Mouse (Mus musculus) bone marrow, adult 2 months (tissue): ENCODE data around the gene Ascc2. TPM values are rescaled to one million over a fixed set of nuclear protein-coding genes. Genes with fewer than 3 reads are reported as not detected.

Experiments used
- H3K27ac ChIP-seq: fragments of 200-500 bp; 2 replicates; pipeline ENCODE4 v1.5.1; 2012; ENCODE audit warnings: low read depth, mild to moderate bottlenecking, control low read depth, inconsistent platforms, low read length; ENCODE audit not compliant: control insufficient read depth, poor library complexity, insufficient read depth
- H3K4me1 ChIP-seq: fragments of 200-500 bp; 2 replicates; pipeline ENCODE4 v1.6.1; 2011; ENCODE audit warnings: low read length; ENCODE audit not compliant: control insufficient read depth, insufficient read depth
- H3K4me3 ChIP-seq: fragments of 200-500 bp; replicated peaks from 2 replicates; pipeline ENCODE3; 2011; ENCODE audit warnings: mild to moderate bottlenecking, low read depth, low read length, control low read depth; ENCODE audit not compliant: control insufficient read depth
- CTCF ChIP-seq: fragments of 200-500 bp; IDR thresholded peaks from 2 replicates; pipeline ENCODE4 v1.5.1; 2011; ENCODE audit warnings: low read length, control low read depth; ENCODE audit not compliant: control insufficient read depth, insufficient read depth
- POLR2A ChIP-seq: fragments of 200-500 bp; IDR thresholded peaks from 2 replicates; pipeline ENCODE4 v1.6.1; 2011; ENCODE audit warnings: low read depth, mild to moderate bottlenecking, control low read depth, low read length, borderline replicate concordance; ENCODE audit not compliant: control insufficient read depth
- WGBS: fragments of 180-500 bp; shearing (Covaris S2); methylation state at CpG from one replicate; pipeline ENCODE4 v1.1.7; 2018; 5-methylcytosine and 5-hydroxymethylcytosine counted together
- polyA plus RNA-seq: library from polyadenylated mRNA; stranded (reverse); fragments of >200 nt; gene quantifications from 2 replicates; pipeline ENCODE4 v1.2.4, GENCODE M21; 2011; ENCODE audit warnings: low replicate concordance; ENCODE audit not compliant: missing spikeins, insufficient read depth, insufficient read length

Ascc2 gene
- polyA plus RNA-seq, 1 experiment = 18.1 TPM

- WGBS = 11% methylated on average over 12 of the region's 12 CpGs
- Histone ChIP-seq H3K27ac (no peak overlapping the region), H3K4me3 (no peak overlapping the region), H3K4me1 (no peaks in the 10 kb centered on the region)
- TF ChIP-seq POLR2A (no peak), CTCF (no peak)
Measured at GRCm38 (mm10) chr11:4729603-4730002, 92.1 kb downstream of the Ascc2 start.

GRCm38 (mm10) chr11:4730096-4730495 is 92.5 kb downstream of the Ascc2 start:
- 71% methylated on average over 6 of the region's 6 CpGs for WGBS
- Histone ChIP-seq H3K4me3 (no peak overlapping the region), H3K4me1 (no peaks in the 10 kb centered on the region), H3K27ac (no peak overlapping the region)
- no peak for TF ChIP-seq POLR2A
- TF ChIP-seq CTCF = no peak

- 87% methylated on average over 5 of the region's 5 CpGs for WGBS
- TF ChIP-seq CTCF (no peak), POLR2A (no peak)
- Histone ChIP-seq H3K4me1 (no peaks in the 10 kb centered on the region), H3K4me3 (no peak overlapping the region), H3K27ac (no peak overlapping the region)
Measured at GRCm38 (mm10) chr11:4730913-4731312, 93.4 kb downstream of the Ascc2 start.

GRCm38 (mm10) chr11:4731781-4732180 is 94.2 kb downstream of the Ascc2 start:
- Histone ChIP-seq H3K4me3 (no peak overlapping the region), H3K27ac (no peak overlapping the region), H3K4me1 (no peaks in the 10 kb centered on the region)
- TF ChIP-seq POLR2A (no peak), CTCF (no peak)
- 89% methylated on average over 7 of the region's 7 CpGs for WGBS

GRCm38 (mm10) chr11:4734179-4734578 is 96.6 kb downstream of the Ascc2 start:
- no peak overlapping the region for H3K27ac ChIP-seq
- no peak for TF ChIP-seq POLR2A
- no peak overlapping the region for H3K4me3 ChIP-seq
- no peaks in the 10 kb centered on the region for H3K4me1 ChIP-seq
- 86% methylated on average over 12 of the region's 12 CpGs for WGBS

Other genes starting within 250 kb of the Ascc2 start
- not detected in 2 replicates for gene Hormad2, start 196.6 kb upstream of the Ascc2 start, polyA plus RNA-seq
- 33.7 and 49.6 TPM in 2 replicates for gene Mtmr3, start 42.9 kb upstream of the Ascc2 start, polyA plus RNA-seq
- gene Gm11032, start 17.7 kb upstream of the Ascc2 start, polyA plus RNA-seq = not detected in 2 replicates
- gene Uqcr10, start 66.6 kb downstream of the Ascc2 start, polyA plus RNA-seq = 143 and 240 TPM in 2 replicates
- 9.6 and 11.7 TPM in 2 replicates for gene Zmat5, start 66.9 kb downstream of the Ascc2 start, polyA plus RNA-seq
- gene Cabp7, start 109.0 kb downstream of the Ascc2 start, polyA plus RNA-seq = not detected in 2 replicates
- gene Nf2, start 211.8 kb downstream of the Ascc2 start, polyA plus RNA-seq = 17.5 and 38.0 TPM in 2 replicates
- 2.2 and 11.5 TPM in 2 replicates for gene Nipsnap1, start 236.2 kb downstream of the Ascc2 start, polyA plus RNA-seq